Mouse (Mus musculus) testis, postnatal 10 days (tissue): ENCODE measurements around the gene Fam102a.

Experiments
- DNase-seq: peaks from one replicate; pipeline ENCODE4 v3.0.0; 2021; ENCODE audit warnings: low spot score

The Fam102a gene

GRCm38 (mm10) chr2:32514335-32514734 lies 20.8 kb upstream of the Fam102a start:
- DNase-seq, result no peak

DNA sequence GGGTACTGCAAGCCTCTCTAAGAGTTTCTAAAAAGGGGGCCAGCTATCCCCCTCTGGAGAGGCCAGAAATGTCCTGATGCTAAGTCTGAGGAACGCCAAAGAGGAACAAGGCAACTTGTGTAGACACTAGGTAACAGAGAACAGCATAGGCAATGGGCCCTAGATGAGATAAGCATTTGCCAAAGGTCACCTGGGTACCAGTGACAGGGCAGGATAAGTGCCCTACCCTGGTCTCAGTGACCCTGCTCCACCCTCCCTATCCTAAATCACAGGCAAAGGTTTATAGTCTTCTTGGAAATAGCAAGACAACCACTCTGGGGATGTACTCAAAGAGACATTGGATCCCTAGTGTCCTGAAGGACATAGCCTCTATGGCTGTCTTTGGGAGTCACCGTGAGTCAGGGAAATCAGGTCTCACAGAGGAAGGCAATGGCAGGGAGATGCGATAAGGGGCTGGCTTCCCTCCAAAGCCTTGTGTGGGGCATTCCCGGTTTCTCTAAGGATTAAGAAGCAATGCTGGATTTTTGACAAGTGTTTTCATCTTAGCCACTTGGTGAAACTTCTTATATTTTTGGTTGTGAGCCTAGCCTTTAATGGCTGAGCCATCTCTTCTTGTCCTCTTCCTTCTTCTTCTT lies 17.8 kb upstream of the Fam102a start:
- peak; percentile 67 for DNase-seq

- peak; percentile 51 for DNase-seq
These were observed 14.8 kb upstream of the Fam102a start for GRCm38 (mm10) chr2:32520034-32520990.

- DNase-seq, result no peak
These were observed 10.5 kb upstream of the Fam102a start for GRCm38 (mm10) chr2:32524536-32525031.

DNA sequence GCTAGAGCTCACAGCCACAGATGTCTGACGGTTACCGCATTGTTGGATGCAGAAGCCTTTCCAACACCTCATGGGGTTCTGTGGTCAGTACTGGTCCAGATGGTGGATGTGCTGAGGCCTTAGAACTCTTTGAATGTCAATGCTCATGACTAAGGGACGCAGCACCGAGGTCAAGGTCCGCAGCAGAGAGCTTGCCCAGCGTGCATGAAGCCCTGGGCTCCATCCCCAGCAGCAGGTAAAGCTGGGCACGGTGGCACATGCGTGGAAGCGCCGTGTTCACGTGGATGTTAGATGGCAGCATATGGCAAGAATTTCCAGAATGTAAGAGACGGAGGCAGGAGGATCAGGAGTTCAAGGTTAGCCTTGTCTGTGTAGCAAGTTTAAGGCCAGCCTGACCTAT lies 9.3 kb upstream of the Fam102a start:
- no peak for DNase-seq

GRCm38 (mm10) chr2:32527468-32527966 lies 7.6 kb upstream of the Fam102a start:
- no peak for DNase-seq

- no peak for DNase-seq
These were observed 6.8 kb upstream of the Fam102a start for GRCm38 (mm10) chr2:32528326-32528725.

GRCm38 (mm10) chr2:32530479-32530878 lies 4.7 kb upstream of the Fam102a start:
- DNase-seq, result no peak

DNA sequence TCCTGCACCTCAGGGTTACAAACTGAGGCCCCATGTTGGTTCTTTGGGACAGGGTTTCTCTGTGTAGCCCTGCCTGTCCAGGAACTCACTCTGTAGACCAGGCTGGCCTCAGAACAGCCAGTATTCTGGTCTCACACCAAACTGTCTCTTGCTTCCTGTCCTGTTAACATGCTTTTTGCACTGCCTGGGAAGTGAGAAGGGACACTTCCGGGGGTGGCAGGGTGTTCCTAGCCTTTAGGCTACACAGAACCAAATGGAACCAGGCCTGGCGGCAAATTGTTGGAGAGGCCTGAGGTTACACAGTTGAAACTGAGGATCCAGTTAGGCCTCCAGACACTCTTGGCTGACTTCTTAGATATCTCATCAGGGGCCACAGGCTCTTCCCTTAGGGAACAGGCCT lies 2.0 kb upstream of the Fam102a start:
- DNase-seq, result no peak

DNA sequence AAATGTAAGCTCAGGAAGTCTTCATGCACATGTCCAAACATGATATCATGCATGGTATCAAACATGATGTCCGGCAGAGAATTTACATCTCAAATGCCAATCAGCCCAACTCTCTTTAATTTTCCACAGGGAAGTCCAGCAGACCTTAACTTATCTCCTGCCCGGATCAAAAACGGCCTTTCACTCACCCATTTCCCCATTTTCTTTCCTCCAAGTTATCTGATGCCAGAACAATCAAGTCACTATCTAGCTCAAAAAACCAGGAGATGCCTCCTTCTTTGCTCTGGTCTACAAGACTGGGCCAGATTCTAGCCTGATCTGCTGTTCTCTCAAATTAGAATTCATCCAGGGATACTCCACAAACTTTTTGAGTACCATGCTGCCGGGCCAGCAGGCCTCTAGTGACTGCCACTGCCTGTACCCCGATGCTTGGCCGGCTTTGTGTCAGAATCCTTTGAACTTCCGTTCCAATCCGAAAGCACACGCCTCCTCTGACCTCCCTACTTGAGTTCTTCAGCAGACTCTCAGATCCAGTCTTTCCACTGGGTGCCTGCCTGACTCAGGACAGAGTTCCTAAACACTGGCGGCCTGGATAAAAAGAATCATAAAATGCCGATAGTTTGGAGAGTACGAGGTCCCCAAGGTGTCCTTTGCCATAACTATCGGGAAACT lies 935 bp upstream of the Fam102a start:
- DNase-seq, result no peak

- DNase-seq, result peak; percentile 81
These were observed 414 bp downstream of the Fam102a start for GRCm38 (mm10) chr2:32535501-32535991.

DNA sequence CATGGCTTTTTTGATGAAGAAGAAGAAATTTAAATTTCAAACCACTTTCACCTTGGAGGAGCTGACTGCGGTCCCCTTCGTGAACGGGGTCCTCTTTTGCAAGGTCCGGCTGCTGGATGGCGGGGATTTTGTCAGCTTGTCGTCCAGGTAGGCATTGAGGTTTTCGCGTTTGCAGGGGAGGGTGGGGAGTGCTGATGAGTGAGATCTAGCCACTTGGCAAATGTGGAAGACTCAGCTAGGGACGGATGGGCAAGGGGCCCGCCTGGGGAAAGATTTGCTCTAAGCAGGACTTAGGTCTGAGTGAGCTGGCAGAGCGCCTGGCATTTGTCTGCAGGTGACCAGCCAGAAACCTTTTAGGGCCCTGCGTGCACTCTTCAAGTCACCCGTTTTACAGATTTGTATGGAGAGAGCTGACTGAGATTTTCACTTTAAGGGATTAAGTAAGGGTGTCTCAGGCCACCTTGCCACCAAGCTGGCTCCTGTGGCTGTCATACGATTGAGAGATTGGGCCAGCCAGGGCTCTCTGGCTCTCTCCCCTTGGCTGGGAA lies 1.0 kb downstream of the Fam102a start:
- peak; percentile 72 for DNase-seq

DNA sequence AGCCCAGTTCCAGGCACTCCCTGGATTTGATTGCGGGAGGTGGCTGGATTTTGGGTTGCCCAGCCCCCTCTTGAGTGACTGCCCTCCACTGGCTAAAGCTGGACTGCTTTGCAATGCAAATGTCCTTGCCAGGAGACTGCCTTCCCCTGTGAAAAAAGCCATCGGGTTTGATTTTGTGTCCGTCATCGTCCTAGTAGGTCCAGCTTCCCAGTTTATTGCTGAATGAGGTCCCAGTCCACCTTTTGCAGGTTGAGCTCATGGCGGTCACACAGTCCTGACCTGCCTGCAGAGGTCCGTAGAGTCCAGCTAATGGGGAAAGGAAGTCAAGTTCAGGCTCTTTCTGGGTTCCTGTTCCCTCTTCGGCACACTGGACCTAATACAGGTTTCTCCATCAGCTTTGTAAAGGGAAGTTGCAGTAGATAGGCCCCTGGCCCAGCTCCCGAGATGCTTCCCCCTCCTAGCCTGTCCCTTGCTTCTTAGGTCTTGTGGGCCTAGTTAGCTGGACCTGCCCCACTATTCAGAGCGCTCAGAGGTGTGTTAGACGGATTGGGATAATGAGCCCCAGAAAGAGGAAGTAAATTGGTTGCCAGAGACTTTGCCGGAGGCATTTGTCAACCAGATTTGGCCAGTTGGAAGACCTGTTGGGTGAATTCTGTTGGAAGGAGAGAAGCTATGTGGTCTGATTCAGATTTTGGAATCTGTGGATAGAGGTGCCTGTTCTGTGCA lies 1.7 kb downstream of the Fam102a start:
- DNase-seq, result peak; percentile 68

DNA sequence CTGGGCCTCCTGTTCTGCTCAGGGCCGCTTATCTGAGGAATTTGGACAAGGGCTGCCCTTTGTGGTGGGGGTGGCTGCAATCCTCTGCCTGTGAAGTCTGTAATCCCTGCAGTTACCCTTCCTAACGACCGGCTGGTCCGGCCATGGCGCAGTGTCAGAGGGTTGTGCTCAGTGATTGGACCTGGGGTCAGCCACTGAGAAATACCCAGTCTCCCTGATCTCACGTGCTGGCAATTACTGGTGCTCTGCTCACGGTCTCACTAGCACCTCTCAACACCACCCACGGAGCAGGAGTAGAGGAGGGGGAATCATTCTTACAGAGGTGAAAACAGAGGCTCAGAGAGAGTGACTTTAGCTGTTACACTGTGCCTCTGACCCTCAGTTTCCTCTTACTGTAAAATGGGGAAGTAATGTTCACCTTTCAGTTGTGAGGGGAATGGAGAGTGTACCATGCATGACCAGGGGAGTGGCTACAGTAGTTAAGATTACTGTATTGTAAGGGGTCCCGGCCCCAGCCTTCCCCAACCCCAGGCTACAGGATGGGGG lies 2.3 kb downstream of the Fam102a start:
- DNase-seq, result peak; percentile 62

- no peak for DNase-seq
These were observed 2.8 kb downstream of the Fam102a start for GRCm38 (mm10) chr2:32537941-32538340.

DNA sequence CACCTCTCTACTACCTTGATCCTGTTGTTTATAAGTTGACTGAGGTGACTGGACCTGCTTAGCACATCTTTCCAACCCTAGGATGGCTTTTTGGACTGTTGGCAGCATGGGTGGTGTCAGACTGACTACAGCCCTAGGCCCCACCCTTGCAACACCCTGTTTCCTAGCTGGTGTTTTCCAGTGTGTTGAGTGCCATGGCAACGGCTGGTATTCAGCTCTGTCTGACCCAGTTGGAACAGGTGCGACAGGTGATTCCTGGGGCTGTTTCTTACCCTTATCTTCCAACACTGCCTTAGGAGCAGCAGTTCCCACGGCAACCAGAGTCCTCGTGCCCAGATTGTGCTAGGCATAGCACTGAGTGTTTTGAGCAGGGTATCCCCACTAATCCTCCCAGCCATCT lies 3.3 kb downstream of the Fam102a start:
- no peak for DNase-seq

- no peak for DNase-seq
These were observed 4.4 kb downstream of the Fam102a start for GRCm38 (mm10) chr2:32539452-32539981.

GRCm38 (mm10) chr2:32541333-32541908 lies 6.3 kb downstream of the Fam102a start:
- no peak for DNase-seq

DNA sequence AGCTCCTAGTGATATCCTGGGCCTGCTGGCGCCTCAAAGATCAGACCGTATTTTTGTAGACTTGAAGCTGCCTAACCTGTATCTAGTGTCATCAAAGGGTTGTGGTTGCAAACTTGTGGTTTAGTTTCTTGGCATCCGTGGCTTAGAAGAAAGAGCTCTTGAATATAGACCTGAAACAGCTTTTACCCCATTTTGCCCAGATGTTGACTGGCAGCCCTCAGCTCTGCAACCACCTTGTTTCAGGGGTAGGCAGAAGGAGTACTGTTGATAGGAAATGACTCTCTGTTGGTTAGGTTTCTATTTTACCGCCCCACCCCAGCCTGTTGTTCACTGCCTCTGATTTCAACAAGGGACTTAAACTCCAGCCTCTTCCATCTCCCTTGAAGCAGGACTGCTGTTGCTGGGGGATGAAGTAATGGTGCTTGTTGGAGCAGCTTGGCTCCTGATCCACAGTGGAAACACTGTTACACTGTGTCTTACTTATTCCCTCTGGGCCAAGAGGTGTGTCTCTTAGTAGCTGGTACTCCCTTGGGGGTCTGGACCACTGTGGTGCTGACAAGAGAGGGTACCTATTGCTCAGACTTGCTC lies 6.9 kb downstream of the Fam102a start:
- no peak for DNase-seq

DNA sequence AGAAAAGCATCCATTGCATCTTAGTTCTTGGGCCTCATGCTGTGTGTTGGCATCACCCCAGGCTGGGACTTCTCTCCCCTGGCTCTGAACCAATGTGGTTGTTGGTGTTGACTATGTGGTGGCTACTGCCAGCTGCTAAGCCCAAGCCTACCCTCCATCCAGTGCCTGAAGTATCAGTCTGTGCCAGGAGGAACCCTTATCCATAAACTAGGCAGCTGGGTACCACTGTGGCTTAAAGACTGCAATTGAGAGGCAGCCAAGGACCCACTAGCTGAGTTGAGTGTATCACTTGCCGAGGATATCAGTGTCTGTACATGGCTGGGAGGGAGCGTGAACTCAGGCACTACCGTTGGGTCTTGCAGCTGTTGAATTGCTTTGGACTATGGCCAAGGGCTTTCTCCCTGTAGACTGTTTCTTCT lies 7.9 kb downstream of the Fam102a start:
- no peak for DNase-seq
